Comparison of ENCODE assay signal across 10 mouse cellular contexts in the genomic region with DNA sequence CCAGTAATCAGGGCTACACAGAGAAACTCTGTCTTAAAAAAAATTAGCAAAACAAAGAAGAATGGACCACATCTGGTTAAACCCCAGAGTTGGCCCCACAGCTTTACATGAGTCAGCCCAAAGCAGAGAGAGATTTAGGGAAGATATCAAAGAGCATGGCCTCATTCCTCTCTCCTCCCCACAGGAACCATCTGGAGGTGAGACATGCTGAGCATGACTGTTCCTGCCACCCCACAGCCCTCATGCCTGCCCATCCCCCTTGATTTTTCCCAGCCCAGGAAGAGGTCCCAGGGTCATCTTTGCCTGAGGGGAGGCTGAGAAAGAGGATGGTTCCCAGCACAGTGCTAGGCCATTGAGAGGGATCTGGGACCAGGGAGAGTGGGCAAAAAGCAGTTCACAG. TPM values are rescaled to one million over a fixed set of nuclear protein-coding genes. Genes with fewer than 3 reads are reported as not detected.
DNase-seq lines count a peak whose midpoint lies in the region; ATAC-seq and TF ChIP-seq lines count a peak whose summit lies in the region.
"Had no signal": no experiment of that assay in that cellular context is flagged by ENCODE, and none has a peak within 500 bp of the region (broad histone marks: within the 10 kb centered on the region; RNA-seq: fewer than 3 reads in every experiment).

No protein-coding gene starts in this region.

- H3K9ac ChIP-seq in heart, embryonic 13.5 days, result peak overlapping the region; percentile 84
- no peak overlapping the region for H3K9ac ChIP-seq in stomach, embryonic 14.5 days (replicated peaks; ENCODE audit: low read depth, low read length)
- no peak overlapping the region for H3K9ac ChIP-seq in stomach, postnatal 0 days (ENCODE audit: low read length)
- H3K9ac ChIP-seq in limb, embryonic 13.5 days, result no peak overlapping the region
- H3K9ac ChIP-seq in stomach, embryonic 16.5 days (ENCODE audit: low read length), result peak overlapping the region; percentile 83; the same call in 1 of the 2 replicates

- H3K36me3 ChIP-seq in heart, embryonic 13.5 days, result peaks cover 22% of the 10 kb centered on the region
- peaks cover 17% of the 10 kb centered on the region for H3K36me3 ChIP-seq in stomach, embryonic 14.5 days (ENCODE audit: control insufficient read depth, insufficient read depth, low read length)
- H3K36me3 ChIP-seq in stomach, postnatal 0 days (ENCODE audit: control insufficient read depth, insufficient read depth, low read length), result peaks cover 10% of the 10 kb centered on the region
- H3K36me3 ChIP-seq in limb, embryonic 13.5 days, result peaks cover 26% of the 10 kb centered on the region
- H3K36me3 ChIP-seq in stomach, embryonic 16.5 days (ENCODE audit: control insufficient read depth, insufficient read depth, low read length), result no peaks in the 10 kb centered on the region
- H3K36me3 ChIP-seq: hindbrain, embryonic 15.5 days had no signal

- no peak for TF ChIP-seq EP300 in stomach, postnatal 0 days (optimal IDR thresholded peaks at IDR 0.05)

- peak overlapping the region; percentile 93; the same call in 1 of the 2 replicates for H3K27ac ChIP-seq in heart, embryonic 13.5 days (replicated peaks)
- no peak overlapping the region for H3K27ac ChIP-seq in stomach, embryonic 14.5 days (ENCODE audit: low read length)
- no peak overlapping the region for H3K27ac ChIP-seq in stomach, postnatal 0 days (replicated peaks)
- H3K27ac ChIP-seq in limb, embryonic 13.5 days, result no peak overlapping the region
- H3K27ac ChIP-seq in stomach, embryonic 16.5 days (ENCODE audit: low read length), result peak overlapping the region; percentile 92; the same call in 1 of the 2 replicates

- H3K27me3 ChIP-seq in heart, embryonic 13.5 days (replicated peaks), result no peaks in the 10 kb centered on the region
- H3K27me3 ChIP-seq in stomach, embryonic 14.5 days (ENCODE audit: control insufficient read depth, insufficient read depth, low read length), result no peaks in the 10 kb centered on the region
- H3K27me3 ChIP-seq in stomach, postnatal 0 days (ENCODE audit: control insufficient read depth, insufficient read depth, low read length), result no peaks in the 10 kb centered on the region
- no peaks in the 10 kb centered on the region for H3K27me3 ChIP-seq in limb, embryonic 13.5 days
- no peaks in the 10 kb centered on the region for H3K27me3 ChIP-seq in stomach, embryonic 16.5 days (ENCODE audit: control insufficient read depth, insufficient read depth, low read length)
- H3K27me3 ChIP-seq: hindbrain, embryonic 15.5 days had no signal

- H3K4me3 ChIP-seq in heart, embryonic 13.5 days, result peak overlapping the region; percentile 72; the same call in 1 of the 2 replicates
- 0 out of 2 replicates have a peak overlapping the region, but pooled peaks have one; percentile 52 for H3K4me3 ChIP-seq in stomach, embryonic 14.5 days (ENCODE audit: low read depth, low read length)
- H3K4me3 ChIP-seq in stomach, postnatal 0 days (ENCODE audit: low read depth, low read length), result no peak overlapping the region
- H3K4me3 ChIP-seq in limb, embryonic 13.5 days, result peak overlapping the region; percentile 68
- H3K4me3 ChIP-seq in stomach, embryonic 16.5 days (replicated peaks; ENCODE audit: low read length), result no peak overlapping the region

- no peak for ATAC-seq in heart, embryonic 13.5 days (ENCODE audit: extremely low read depth, insufficient number of reproducible peaks, low FRiP score, low TSS enrichment)
- ATAC-seq in stomach, embryonic 14.5 days (ENCODE audit: insufficient number of reproducible peaks, insufficient read depth, low FRiP score, low read depth), result no peak
- ATAC-seq in stomach, postnatal 0 days (ENCODE audit: low FRiP score, low TSS enrichment), result no peak
- ATAC-seq in limb, embryonic 13.5 days (ENCODE audit: low FRiP score, low read depth), result no peak
- ATAC-seq in stomach, embryonic 16.5 days (ENCODE audit: insufficient read depth, low FRiP score), result no peak

- no peak for DNase-seq in heart, adult 8-10 months (ENCODE audit: low spot score)
- no peak for DNase-seq in stomach, postnatal 0 days (ENCODE audit: low spot score)
- no peak for DNase-seq in thymus, postnatal 0 days (ENCODE audit: low spot score)
- DNase-seq in layer of hippocampus, adult 9-10 months (ENCODE audit: low spot score), result no peak
- DNase-seq: retina, postnatal 1 day had no signal

- peaks cover 40% of the 10 kb centered on the region for H3K4me1 ChIP-seq in heart, embryonic 13.5 days
- peaks cover 13% of the 10 kb centered on the region for H3K4me1 ChIP-seq in stomach, embryonic 14.5 days (ENCODE audit: control insufficient read depth, insufficient read depth, low read length)
- H3K4me1 ChIP-seq in stomach, postnatal 0 days (replicated peaks; ENCODE audit: control insufficient read depth, insufficient read depth), result no peaks in the 10 kb centered on the region
- H3K4me1 ChIP-seq in limb, embryonic 13.5 days, result peaks cover 26% of the 10 kb centered on the region
- peaks cover 15% of the 10 kb centered on the region for H3K4me1 ChIP-seq in stomach, embryonic 16.5 days (ENCODE audit: control insufficient read depth, insufficient read depth, low read length)

- H3K4me2 ChIP-seq in heart, embryonic 13.5 days, result peak overlapping the region; percentile 87
- H3K4me2 ChIP-seq in stomach, embryonic 14.5 days (replicated peaks; ENCODE audit: low read depth, low read length), result peak overlapping the region; percentile 78
- H3K4me2 ChIP-seq in stomach, postnatal 0 days (replicated peaks; ENCODE audit: low read depth), result no peak overlapping the region
- peak overlapping the region; percentile 80 for H3K4me2 ChIP-seq in limb, embryonic 13.5 days (replicated peaks)
- no peak overlapping the region for H3K4me2 ChIP-seq in stomach, embryonic 16.5 days (ENCODE audit: low read depth, low read length)

- no peaks in the 10 kb centered on the region for H3K9me3 ChIP-seq in heart, embryonic 13.5 days
- H3K9me3 ChIP-seq in stomach, embryonic 14.5 days (ENCODE audit: control insufficient read depth, low read depth, low read length), result no peaks in the 10 kb centered on the region
- no peaks in the 10 kb centered on the region for H3K9me3 ChIP-seq in stomach, postnatal 0 days (ENCODE audit: control insufficient read depth, low read length)
- no peaks in the 10 kb centered on the region for H3K9me3 ChIP-seq in limb, embryonic 13.5 days
- no peaks in the 10 kb centered on the region for H3K9me3 ChIP-seq in stomach, embryonic 16.5 days (replicated peaks; ENCODE audit: control insufficient read depth, low read length)
- H3K9me3 ChIP-seq: hindbrain, embryonic 15.5 days had no signal

- TF ChIP-seq CTCF in stomach, postnatal 0 days (IDR thresholded peaks at IDR 0.05; ENCODE audit: low read depth), result no peak

RNA-seq across cellular contexts. Expression of a gene that starts 1.7 kb away (rescaled TPM):
- polyA plus RNA-seq in heart, embryonic 13.5 days (2015; fragmentation: Nextera tagmentation; extraction: Ambion mirVana), result 69.1 and 78.1 TPM in 2 replicates
- 100 to 1,000 TPM; 176 to 184 (median 181) TPM for total RNA-seq in heart, adult 8-10 months (2022)
- 106 and 108 TPM in 2 replicates for polyA plus RNA-seq in stomach, embryonic 14.5 days (2014; fragmentation: Nextera tagmentation; extraction: Ambion mirVana)
- 97.1 and 107 TPM in 2 replicates for polyA plus RNA-seq in stomach, postnatal 0 days (2015; fragmentation: Nextera tagmentation; extraction: Ambion mirVana)
- polyA plus RNA-seq in limb, embryonic 13.5 days (2015; fragmentation: Nextera tagmentation; extraction: Ambion mirVana), result 108 and 110 TPM in 2 replicates
- polyA plus RNA-seq in stomach, embryonic 16.5 days (2015; fragmentation: Nextera tagmentation; extraction: Ambion mirVana), result 90.2 and 91.5 TPM in 2 replicates
- polyA plus RNA-seq in thymus, postnatal 0 days (2015; fragmentation: Nextera tagmentation; extraction: Ambion mirVana), result 143 and 152 TPM in 2 replicates

RNA-seq across cellular contexts. Expression of a gene that starts 2.7 kb away (rescaled TPM):
- polyA plus RNA-seq in heart, embryonic 13.5 days (2015; fragmentation: Nextera tagmentation; extraction: Ambion mirVana), result 4.3 and 4.4 TPM in 2 replicates
- 10 to 100 TPM; 11.2 to 15.0 (median 13.9) TPM for total RNA-seq in heart, adult 8-10 months (2022)
- polyA plus RNA-seq in stomach, embryonic 14.5 days (2014; fragmentation: Nextera tagmentation; extraction: Ambion mirVana), result 3.8 TPM in 2 replicates
- polyA plus RNA-seq in stomach, postnatal 0 days (2015; fragmentation: Nextera tagmentation; extraction: Ambion mirVana), result 8.2 and 9.1 TPM in 2 replicates
- polyA plus RNA-seq in limb, embryonic 13.5 days (2015; fragmentation: Nextera tagmentation; extraction: Ambion mirVana), result 3.1 and 4.1 TPM in 2 replicates
- polyA plus RNA-seq in stomach, embryonic 16.5 days (2015; fragmentation: Nextera tagmentation; extraction: Ambion mirVana), result 5.6 and 6.5 TPM in 2 replicates
- 17.4 and 19.2 TPM in 2 replicates for polyA plus RNA-seq in thymus, postnatal 0 days (2015; fragmentation: Nextera tagmentation; extraction: Ambion mirVana)

RNA-seq across cellular contexts. Expression of a gene that starts 13.4 kb away (rescaled TPM):
- 36.6 and 40.9 TPM in 2 replicates for polyA plus RNA-seq in heart, embryonic 13.5 days (2015; fragmentation: Nextera tagmentation; extraction: Ambion mirVana)
- 10 to 100 TPM; 44.3 to 52.2 (median 46.2) TPM for total RNA-seq in heart, adult 8-10 months (2022)
- 52.7 and 65.5 TPM in 2 replicates for polyA plus RNA-seq in stomach, embryonic 14.5 days (2014; fragmentation: Nextera tagmentation; extraction: Ambion mirVana)
- 47.0 and 56.1 TPM in 2 replicates for polyA plus RNA-seq in stomach, postnatal 0 days (2015; fragmentation: Nextera tagmentation; extraction: Ambion mirVana)
- polyA plus RNA-seq in limb, embryonic 13.5 days (2015; fragmentation: Nextera tagmentation; extraction: Ambion mirVana), result 38.2 and 43.7 TPM in 2 replicates
- 17.3 and 24.1 TPM in 2 replicates for polyA plus RNA-seq in stomach, embryonic 16.5 days (2015; fragmentation: Nextera tagmentation; extraction: Ambion mirVana)
- 17.7 and 18.4 TPM in 2 replicates for polyA plus RNA-seq in thymus, postnatal 0 days (2015; fragmentation: Nextera tagmentation; extraction: Ambion mirVana)

RNA-seq across cellular contexts. Expression of a gene that starts 27.2 kb away (rescaled TPM):
- 9.2 and 10.2 TPM in 2 replicates for polyA plus RNA-seq in heart, embryonic 13.5 days (2015; fragmentation: Nextera tagmentation; extraction: Ambion mirVana)
- total RNA-seq in heart, adult 8-10 months (2022), result 10 to 100 TPM; 20.8 to 33.7 (median 22.0) TPM
- polyA plus RNA-seq in stomach, embryonic 14.5 days (2014; fragmentation: Nextera tagmentation; extraction: Ambion mirVana), result 8.6 and 9.6 TPM in 2 replicates
- polyA plus RNA-seq in stomach, postnatal 0 days (2015; fragmentation: Nextera tagmentation; extraction: Ambion mirVana), result 4.1 and 4.5 TPM in 2 replicates
- 8.1 and 8.2 TPM in 2 replicates for polyA plus RNA-seq in limb, embryonic 13.5 days (2015; fragmentation: Nextera tagmentation; extraction: Ambion mirVana)
- polyA plus RNA-seq in stomach, embryonic 16.5 days (2015; fragmentation: Nextera tagmentation; extraction: Ambion mirVana), result 12.7 and 12.8 TPM in 2 replicates
- 4.7 and 5.1 TPM in 2 replicates for polyA plus RNA-seq in thymus, postnatal 0 days (2015; fragmentation: Nextera tagmentation; extraction: Ambion mirVana)

RNA-seq across cellular contexts. Expression of a gene that starts 28.3 kb away (rescaled TPM):
- 89.7 and 91.8 TPM in 2 replicates for polyA plus RNA-seq in heart, embryonic 13.5 days (2015; fragmentation: Nextera tagmentation; extraction: Ambion mirVana)
- total RNA-seq in heart, adult 8-10 months (2022), result 10 to 100 TPM; 70.0 to 72.7 (median 71.3) TPM
- polyA plus RNA-seq in stomach, embryonic 14.5 days (2014; fragmentation: Nextera tagmentation; extraction: Ambion mirVana), result 92.2 and 94.2 TPM in 2 replicates
- 54.7 and 61.7 TPM in 2 replicates for polyA plus RNA-seq in stomach, postnatal 0 days (2015; fragmentation: Nextera tagmentation; extraction: Ambion mirVana)
- 93.1 and 99.7 TPM in 2 replicates for polyA plus RNA-seq in limb, embryonic 13.5 days (2015; fragmentation: Nextera tagmentation; extraction: Ambion mirVana)
- 72.2 and 77.4 TPM in 2 replicates for polyA plus RNA-seq in stomach, embryonic 16.5 days (2015; fragmentation: Nextera tagmentation; extraction: Ambion mirVana)
- polyA plus RNA-seq in thymus, postnatal 0 days (2015; fragmentation: Nextera tagmentation; extraction: Ambion mirVana), result 83.2 and 87.4 TPM in 2 replicates

Comparison
In these comparisons a context has a peak if more than half of its experiments do, and no peak if none do; other contexts are left out.
1. H3K27ac ChIP-seq: peak in heart, embryonic 13.5 days (single experiment) and stomach, embryonic 16.5 days (single experiment); none in stomach, embryonic 14.5 days (single experiment), stomach, postnatal 0 days (single experiment) and limb, embryonic 13.5 days (single experiment).
2. H3K4me2 ChIP-seq: peak in heart, embryonic 13.5 days (single experiment), stomach, embryonic 14.5 days (single experiment) and limb, embryonic 13.5 days (single experiment); none in stomach, postnatal 0 days (single experiment) and stomach, embryonic 16.5 days (single experiment).
3. H3K4me3 ChIP-seq: peak in heart, embryonic 13.5 days (single experiment), stomach, embryonic 14.5 days (single experiment) and limb, embryonic 13.5 days (single experiment); none in stomach, postnatal 0 days (single experiment) and stomach, embryonic 16.5 days (single experiment).
4. H3K9ac ChIP-seq: peak in heart, embryonic 13.5 days (single experiment) and stomach, embryonic 16.5 days (single experiment); none in stomach, embryonic 14.5 days (single experiment), stomach, postnatal 0 days (single experiment) and limb, embryonic 13.5 days (single experiment).